Mouse (Mus musculus): ENCODE data around the gene Mtus2.

DNA sequence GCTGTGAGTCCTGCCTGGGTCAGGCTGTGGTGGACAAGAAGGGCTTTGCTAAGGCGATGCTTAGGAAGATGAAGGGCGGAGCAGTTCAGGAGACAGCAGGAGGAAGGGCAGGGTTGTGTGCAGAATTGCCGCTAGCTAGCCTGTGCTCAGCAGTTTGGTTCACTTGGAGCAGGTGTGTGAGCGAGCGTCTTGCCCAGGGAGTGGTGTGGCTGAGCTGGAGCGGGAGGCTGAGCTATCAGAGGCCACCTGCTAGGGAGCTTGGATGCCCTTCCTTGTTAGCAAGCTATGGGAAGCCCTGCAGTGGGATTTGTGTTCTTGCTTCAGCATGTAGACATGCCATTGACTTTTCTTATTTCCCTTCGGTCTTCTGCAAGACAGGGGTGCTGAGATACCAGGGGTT lies 9.5 kb downstream of the Mtus2 start:
- TF ChIP-seq POLR2A (IDR thresholded peaks at IDR 0.05; ENCODE audit: extremely low read depth, insufficient read depth, low read length) (no peak), CTCF (IDR thresholded peaks at IDR 0.05; ENCODE audit: low read depth, low read length) (no peak)
